Mouse (Mus musculus) neutrophil, adult 5-6 weeks (primary cell): ENCODE results near the gene Baiap3. TPM values are rescaled to one million over a fixed set of nuclear protein-coding genes. Genes with fewer than 3 reads are reported as not detected.
A peak's percentile ranks its signal among the peaks of the same experiment; 100 is the strongest.

ENCODE experiments used
- ATAC-seq: fragments of 151-379, 151-347 bp; 2 replicates; pipeline ENCODE4 v1.8.0; 2017; ENCODE audit warnings: mild to moderate bottlenecking, moderate TSS enrichment; ENCODE audit not compliant: insufficient number of reproducible peaks, poor library complexity, low FRiP score, severe bottlenecking; ENCODE audit errors: extremely low read depth
- total RNA-seq: library from RNA; stranded (forward); fragments of 200-1000 nt; gene quantifications from 2 replicates; pipeline ENCODE4 v1.2.3, GENCODE M21; 2017

The Baiap3 gene
- 5.4 and 7.8 TPM in 2 replicates for total RNA-seq

- no peak for ATAC-seq
Measured at GRCm38 (mm10) chr17:25256140-25256754, at the start of gene Baiap3. Gene Baiap3 (minus strand): TSS chr17:25256364.

DNA sequence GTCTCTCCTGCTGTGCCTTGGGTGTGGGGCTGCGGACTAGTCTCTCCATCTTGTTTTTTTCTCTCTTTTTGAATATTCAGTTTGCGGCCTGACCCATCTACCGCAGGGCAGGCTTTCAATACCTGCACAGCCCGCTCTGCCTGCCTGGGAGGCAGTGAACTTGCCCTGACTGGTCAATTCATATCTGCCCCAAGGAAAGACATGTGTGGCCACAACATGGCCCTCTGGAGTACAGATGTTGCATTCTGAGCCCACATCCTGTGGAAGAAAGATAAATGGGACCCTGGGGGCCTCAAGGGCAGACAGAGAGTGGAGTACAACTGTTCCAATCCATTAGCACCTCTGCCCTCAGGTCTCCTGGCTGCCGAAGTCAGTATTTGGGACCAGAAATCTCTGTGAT, 41.9 kb upstream of the Baiap3 start, which contains the start of gene Prss34:
TSS of gene Prss34 (plus strand) at position 301 of the 400 bp plus-strand sequence.
- ATAC-seq = no peak

DNA sequence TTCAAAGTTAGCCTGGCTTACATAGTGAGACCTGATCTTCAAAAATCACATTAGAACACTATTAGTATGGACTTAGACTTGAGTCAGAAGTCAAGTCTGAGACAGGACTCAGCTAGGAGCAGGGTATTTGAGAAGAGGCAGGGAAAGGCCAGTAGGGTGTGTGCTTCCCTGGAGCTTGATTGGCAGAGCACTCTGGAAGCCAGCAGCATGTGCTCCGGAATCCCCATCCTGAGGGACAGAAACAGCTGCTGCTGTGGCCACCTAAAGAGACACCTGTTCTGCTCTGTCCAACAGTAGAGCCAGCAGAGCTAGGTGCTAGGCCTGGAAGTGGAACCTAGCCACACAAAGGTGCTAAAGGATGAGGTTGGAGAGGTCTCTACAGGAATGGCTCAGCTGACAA, 37.9 kb upstream of the Baiap3 start:
- no peak for ATAC-seq

GRCm38 (mm10) chr17:25293495-25293894, 37.3 kb upstream of the Baiap3 start:
- ATAC-seq = no peak

- ATAC-seq = no peak
Measured at GRCm38 (mm10) chr17:25290411-25290810, 34.2 kb upstream of the Baiap3 start.

GRCm38 (mm10) chr17:25288842-25289241, 32.7 kb upstream of the Baiap3 start:
- ATAC-seq = peak; percentile 58; the same call in 1 of the 2 replicates

DNA sequence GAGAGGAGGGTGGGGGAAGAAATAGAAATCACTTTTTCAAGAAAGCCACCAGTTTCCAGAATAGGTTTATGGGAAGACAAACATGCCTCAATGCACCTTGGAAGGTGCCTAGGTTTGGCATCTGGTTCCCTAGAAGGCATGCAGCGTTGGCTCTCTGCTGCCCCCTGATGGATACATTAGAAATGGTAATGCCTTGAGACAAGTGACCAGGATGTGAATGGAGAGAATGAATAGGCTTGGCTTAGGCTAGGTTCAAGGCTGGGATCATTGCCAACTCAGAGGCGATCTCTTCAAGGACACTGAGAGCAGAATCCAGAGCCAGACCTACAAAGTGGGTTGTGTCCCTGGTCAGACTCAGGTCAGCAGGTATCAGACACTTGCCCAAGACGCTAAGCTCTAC, 28.9 kb upstream of the Baiap3 start:
- peak; percentile 86; the same call in 1 of the 2 replicates for ATAC-seq

DNA sequence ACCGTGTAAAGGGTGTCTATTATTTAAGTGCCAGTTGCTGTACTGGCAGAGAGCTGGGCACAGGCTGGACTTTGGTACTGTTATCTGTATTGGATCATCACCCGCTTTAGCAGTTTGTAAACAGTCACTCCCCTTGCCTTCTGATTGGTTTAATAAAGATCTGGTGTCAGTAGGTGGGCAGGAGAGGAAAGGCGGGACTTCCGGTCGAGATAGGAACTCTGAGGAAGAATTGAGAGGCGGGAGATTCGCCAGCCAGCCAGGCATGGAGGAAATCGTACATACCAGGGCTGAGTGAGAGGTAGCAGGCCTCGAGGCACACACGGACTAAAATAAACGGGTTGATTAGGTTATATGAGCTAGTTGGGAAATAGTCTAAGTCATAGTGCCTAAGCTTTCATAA, 26.0 kb upstream of the Baiap3 start:
- ATAC-seq = 0 out of 2 replicates have a peak, but pooled peaks have one; percentile 33

- ATAC-seq = no peak
Measured at GRCm38 (mm10) chr17:25275833-25276232, 19.7 kb upstream of the Baiap3 start.

GRCm38 (mm10) chr17:25274571-25275346, 18.6 kb upstream of the Baiap3 start, which contains the start of gene Ube2i:
Gene Ube2i (minus strand): TSS chr17:25274622.
- no peak for ATAC-seq

DNA sequence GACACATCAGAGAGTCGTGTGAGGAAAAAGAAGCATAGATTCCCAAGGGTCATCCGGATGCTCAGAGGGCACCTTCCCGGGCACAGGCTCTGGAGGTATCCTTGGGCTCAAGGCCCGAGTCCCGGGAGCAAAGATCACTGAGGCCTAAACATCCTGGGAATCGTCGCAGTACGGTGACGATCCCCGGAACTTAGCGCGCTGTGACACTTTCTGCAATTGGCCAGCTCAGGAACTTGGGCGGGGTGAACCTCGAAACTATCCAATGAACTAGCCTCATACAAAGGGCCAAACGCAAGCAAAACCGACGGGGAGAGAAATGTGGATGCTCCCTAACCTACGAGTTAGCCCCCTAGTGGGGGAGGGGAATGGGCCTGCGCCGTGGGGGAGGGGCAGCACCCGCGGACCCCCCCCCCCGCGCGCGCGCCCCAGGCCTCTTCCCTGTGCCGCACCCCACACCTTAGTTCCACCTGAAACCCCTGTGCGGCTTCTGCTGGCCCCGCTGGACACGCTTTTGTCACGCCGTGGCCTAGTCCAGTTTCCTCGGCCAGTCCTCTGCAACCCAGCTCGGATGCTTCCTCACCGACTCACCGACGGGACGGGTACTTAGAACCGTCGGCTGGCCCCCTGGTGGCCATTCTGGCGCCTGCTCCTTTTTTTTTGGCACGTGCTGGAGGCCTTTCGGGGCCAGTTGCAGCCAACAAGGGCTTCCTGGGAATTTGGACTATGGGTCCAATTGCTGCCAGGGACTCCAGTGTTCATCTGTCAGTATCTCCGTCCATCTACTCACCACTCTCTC, 17.7 kb upstream of the Baiap3 start:
- ATAC-seq = peak; percentile 77

DNA sequence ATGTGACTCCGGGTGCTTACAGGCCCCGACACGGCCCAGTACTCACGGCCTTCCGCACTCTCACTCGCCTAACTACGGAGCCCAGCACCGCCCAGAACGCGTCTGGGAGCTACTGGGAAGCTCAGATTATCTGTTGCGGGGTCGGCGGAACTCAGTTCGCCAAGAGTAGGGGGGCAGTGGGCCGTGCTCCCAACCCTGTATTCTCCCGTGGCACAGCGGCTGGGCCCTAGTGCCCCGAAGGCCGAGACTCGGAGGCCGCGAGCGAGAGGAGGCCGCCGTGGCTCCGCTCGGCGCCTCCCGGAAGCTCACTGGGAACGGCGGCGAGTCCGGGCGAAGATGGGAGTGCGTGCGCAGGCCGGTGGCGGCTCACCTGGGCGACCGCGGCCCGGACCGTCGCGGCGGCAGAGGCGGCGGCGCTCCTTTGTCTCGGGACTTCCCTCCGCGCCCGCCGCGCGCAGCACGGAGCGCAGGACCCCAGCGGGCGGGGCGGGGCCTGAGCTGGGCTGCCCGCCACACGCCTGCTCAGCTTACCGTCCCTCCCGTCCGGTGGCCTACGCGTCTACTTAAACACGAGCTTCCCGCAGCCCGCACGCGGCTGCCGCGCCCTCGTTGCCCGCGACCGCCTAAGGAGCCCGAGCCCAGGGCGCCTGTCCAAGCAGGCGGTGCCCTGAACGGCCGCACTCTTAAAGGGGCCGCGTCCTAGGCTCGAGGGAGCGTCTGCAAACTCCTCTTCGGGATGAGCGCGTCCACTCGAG, 17.0 kb upstream of the Baiap3 start:
- peak; percentile 54 for ATAC-seq

DNA sequence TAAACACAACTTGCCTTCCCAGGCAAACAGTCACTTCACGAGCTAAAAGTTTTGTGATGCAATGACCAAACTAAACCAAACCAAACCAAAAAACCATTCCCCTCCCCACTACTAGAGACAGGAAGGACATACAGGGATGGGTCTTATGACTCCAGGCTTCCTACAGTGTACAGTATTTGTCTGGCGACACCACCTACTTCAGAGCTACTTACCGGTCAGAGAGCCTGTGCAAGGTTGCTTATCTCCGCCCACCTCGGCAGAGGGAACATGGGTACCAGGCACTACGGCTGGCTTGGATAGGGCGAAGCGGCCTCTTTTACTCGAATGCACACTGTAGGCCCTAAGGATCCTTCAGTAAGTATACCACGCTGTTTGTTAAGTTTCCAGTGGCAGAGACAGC, 16.2 kb upstream of the Baiap3 start:
- ATAC-seq = no peak

DNA sequence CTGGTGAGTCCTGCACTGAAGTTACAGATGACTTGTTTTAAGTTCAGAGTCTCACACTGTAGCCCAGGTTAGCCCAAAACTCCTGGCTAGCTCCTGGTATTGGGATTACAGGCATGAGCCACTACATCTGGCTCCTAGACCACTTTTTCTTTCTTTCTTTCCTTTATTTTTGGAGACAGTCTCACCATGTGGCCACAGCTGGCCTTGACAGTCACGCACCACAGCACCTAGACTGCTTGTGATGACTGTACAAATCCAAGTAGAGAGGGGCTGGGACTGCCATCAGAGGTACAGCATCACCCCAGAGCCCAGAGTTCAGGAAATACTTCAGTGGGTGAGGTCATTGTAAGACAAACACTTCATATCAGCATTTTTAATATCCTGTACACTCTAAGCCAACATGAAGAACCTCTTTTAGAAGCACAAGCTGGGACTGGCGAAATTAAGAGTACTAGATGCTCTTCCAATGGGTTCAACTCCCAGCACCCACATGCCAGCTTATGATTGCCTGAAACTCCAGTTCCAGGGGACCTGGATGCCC, 14.7 kb upstream of the Baiap3 start:
- ATAC-seq = no peak

- no peak for ATAC-seq
Measured at GRCm38 (mm10) chr17:25264453-25264852, 8.3 kb upstream of the Baiap3 start.

DNA sequence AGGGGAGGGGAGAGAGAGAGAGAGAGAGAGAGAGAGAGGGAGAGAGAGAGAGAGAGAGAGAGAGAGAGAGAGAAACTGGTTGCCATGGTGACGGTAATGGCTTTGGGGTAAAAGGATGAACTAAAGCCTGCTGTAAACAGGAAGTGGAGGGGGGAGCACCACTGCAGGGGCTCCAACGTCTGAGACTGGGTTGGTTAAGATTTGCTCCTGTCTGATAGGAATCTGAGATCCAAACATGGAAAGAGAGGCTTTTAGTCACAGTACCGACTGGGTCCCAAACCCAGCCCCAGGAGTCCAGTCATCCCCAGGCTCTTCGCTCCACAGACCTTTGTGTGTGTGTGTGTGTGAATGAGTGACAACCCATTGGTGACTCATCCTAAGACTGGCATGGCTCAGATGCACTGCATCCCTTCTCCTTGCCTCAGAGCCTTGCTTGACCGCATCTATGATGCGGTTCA, 1.7 kb upstream of the Baiap3 start:
- no peak for ATAC-seq

- ATAC-seq = no peak
Measured at GRCm38 (mm10) chr17:25255110-25255509, 1.1 kb downstream of the Baiap3 start.

GRCm38 (mm10) chr17:25253760-25254159, 2.4 kb downstream of the Baiap3 start:
- ATAC-seq = no peak
